Mouse (Mus musculus) erythroblast, embryonic 14.5 days (primary cell): ENCODE measurements around the gene Slc5a11. TPM values are rescaled to one million over a fixed set of nuclear protein-coding genes. Genes with fewer than 3 reads are reported as not detected.

ENCODE experiments used
- H3K27me3 ChIP-seq: 2 replicates; pipeline ENCODE4 v1.6.1; 2012; ENCODE audit warnings: inconsistent platforms; ENCODE audit not compliant: control insufficient read depth
- H3K36me3 ChIP-seq: 2 replicates; pipeline ENCODE4 v1.6.1; 2012; ENCODE audit warnings: mild to moderate bottlenecking, inconsistent platforms; ENCODE audit not compliant: control insufficient read depth
- H3K4me1 ChIP-seq: 2 replicates; pipeline ENCODE4 v1.6.1; 2012; ENCODE audit warnings: inconsistent platforms; ENCODE audit not compliant: control insufficient read depth
- H3K4me3 ChIP-seq: replicated peaks from 2 replicates; pipeline ENCODE3; 2012; ENCODE audit warnings: moderate library complexity, mild to moderate bottlenecking, inconsistent platforms
- H3K9me3 ChIP-seq: 2 replicates; pipeline ENCODE4 v1.6.1; 2012; ENCODE audit warnings: low read length, inconsistent platforms, mixed read lengths; ENCODE audit not compliant: control insufficient read depth
- GATA1 ChIP-seq: IDR thresholded peaks from 2 replicates; pipeline ENCODE4 v1.6.1; 2012; ENCODE audit warnings: low read length, inconsistent platforms, mixed read lengths
- TAL1 ChIP-seq: IDR thresholded peaks from 3 replicates; pipeline ENCODE4 v1.6.1; 2012; ENCODE audit warnings: low read length, inconsistent platforms, mixed read lengths
- polyA plus RNA-seq: library from polyadenylated mRNA; stranded (reverse); fragments of >175 nt; gene quantifications from 2 replicates; pipeline ENCODE4 v1.2.3, GENCODE M21; 2012

Gene Slc5a11
- polyA plus RNA-seq: not detected in 2 replicates

- TF ChIP-seq GATA1 (no peak), TAL1 (no peak)
- no peaks in the 10 kb centered on the region for H3K9me3 ChIP-seq
- peaks cover 4% of the 10 kb centered on the region for H3K4me1 ChIP-seq
- no peak within 1 kb of the TSS for H3K4me3 ChIP-seq
- no peaks in the 10 kb centered on the region for H3K36me3 ChIP-seq
- no peaks in the 10 kb centered on the region for H3K27me3 ChIP-seq
These were observed at the start of gene Slc5a11 for GRCm38 (mm10) chr7:123214365-123215075. TSS of gene Slc5a11 (plus strand) at chr7:123214780.

DNA sequence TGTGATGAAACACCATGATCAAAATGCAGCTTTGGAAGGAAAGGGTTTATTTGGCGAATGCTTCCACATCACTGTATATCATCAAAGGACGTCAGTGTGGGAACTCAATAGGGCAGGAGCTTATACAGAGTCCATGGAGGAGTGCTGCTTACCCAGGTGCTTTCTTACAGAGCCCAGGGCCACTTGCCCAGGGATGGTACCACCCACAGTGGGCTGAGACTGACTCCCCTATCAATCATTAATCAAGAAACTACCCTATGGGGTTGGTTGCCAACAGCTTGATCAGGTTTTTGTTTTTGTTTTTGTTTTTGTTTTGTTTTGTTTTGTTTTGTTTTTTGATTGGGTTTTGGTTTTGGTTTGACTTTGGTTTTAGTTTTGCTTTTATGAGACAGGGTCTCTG is 47.1 kb upstream of the Slc5a11 start:
- Histone ChIP-seq H3K36me3 (peaks cover 99% of the 10 kb centered on the region), H3K4me1 (no peaks in the 10 kb centered on the region), H3K27me3 (no peaks in the 10 kb centered on the region), H3K9me3 (no peaks in the 10 kb centered on the region), H3K4me3 (no peak overlapping the region)
- TF ChIP-seq GATA1 (no peak), TAL1 (no peak)

- H3K4me3 ChIP-seq: no peak overlapping the region
- TF ChIP-seq TAL1 (no peak), GATA1 (no peak)
- no peaks in the 10 kb centered on the region for H3K9me3 ChIP-seq
- no peaks in the 10 kb centered on the region for H3K4me1 ChIP-seq
- H3K27me3 ChIP-seq: no peaks in the 10 kb centered on the region
- peaks cover 99% of the 10 kb centered on the region for H3K36me3 ChIP-seq
These were observed 45.0 kb upstream of the Slc5a11 start for GRCm38 (mm10) chr7:123169618-123170017.

DNA sequence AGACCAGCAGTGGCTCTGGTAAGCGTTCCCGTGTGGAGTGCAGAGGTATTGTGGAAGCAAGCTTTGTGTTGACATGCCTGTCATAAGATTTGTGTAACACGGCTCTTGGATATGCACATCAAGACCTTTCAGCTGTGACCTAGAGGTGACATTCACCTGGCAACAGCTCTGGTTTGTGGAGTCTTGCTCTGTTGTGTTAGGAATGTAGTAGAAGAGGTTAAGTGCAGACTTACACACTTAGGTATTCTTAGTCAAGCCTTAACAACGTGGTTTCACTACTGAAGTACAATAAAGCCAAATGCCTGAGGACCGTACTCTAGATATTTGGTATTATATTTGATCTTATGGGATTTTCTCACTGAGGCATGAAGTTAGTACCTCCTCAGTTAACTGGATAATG is 42.5 kb upstream of the Slc5a11 start:
- no peaks in the 10 kb centered on the region for H3K27me3 ChIP-seq
- H3K4me1 ChIP-seq: no peaks in the 10 kb centered on the region
- H3K4me3 ChIP-seq: no peak overlapping the region
- H3K36me3 ChIP-seq: peaks cover 95% of the 10 kb centered on the region
- TF ChIP-seq GATA1 (no peak), TAL1 (no peak)
- no peaks in the 10 kb centered on the region for H3K9me3 ChIP-seq

- Histone ChIP-seq H3K9me3 (no peaks in the 10 kb centered on the region), H3K4me3 (no peak overlapping the region), H3K4me1 (no peaks in the 10 kb centered on the region), H3K27me3 (no peaks in the 10 kb centered on the region), H3K36me3 (peaks cover 95% of the 10 kb centered on the region)
- no peak for TF ChIP-seq GATA1
- TF ChIP-seq TAL1: no peak
These were observed 37.4 kb upstream of the Slc5a11 start for GRCm38 (mm10) chr7:123177215-123177614.

- peaks cover 98% of the 10 kb centered on the region for H3K36me3 ChIP-seq
These were observed 32.5 kb upstream of the Slc5a11 start for GRCm38 (mm10) chr7:123181787-123182701.

DNA sequence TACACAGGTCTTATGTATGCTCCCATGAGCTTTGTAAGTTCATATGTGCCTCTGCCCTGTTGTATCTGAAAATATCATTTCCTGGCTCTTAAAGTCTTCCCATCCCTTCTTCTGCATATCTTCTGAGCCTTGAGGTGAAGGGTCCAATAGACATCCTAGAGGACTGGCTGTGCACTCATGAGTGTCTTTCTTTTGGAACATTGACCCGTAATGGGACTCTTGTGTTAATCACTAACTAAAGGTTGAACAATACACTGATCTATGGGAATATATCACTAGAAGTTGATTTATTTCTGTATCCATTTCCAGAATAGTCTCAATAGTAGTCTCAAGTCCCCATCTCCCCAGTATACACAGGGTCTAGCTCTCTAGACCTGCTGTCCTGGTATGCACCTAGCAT is 29.7 kb upstream of the Slc5a11 start:
- Histone ChIP-seq H3K27me3 (no peaks in the 10 kb centered on the region), H3K4me3 (no peak overlapping the region), H3K36me3 (peaks cover 100% of the 10 kb centered on the region), H3K9me3 (no peaks in the 10 kb centered on the region), H3K4me1 (no peaks in the 10 kb centered on the region)
- TF ChIP-seq TAL1 (no peak), GATA1 (no peak)

More at GRCm38 (mm10) chr7:123181787-123182701, 32.5 kb upstream of the Slc5a11 start:
- Histone ChIP-seq H3K4me1 (no peaks in the 10 kb centered on the region), H3K27me3 (no peaks in the 10 kb centered on the region), H3K4me3 (no peak overlapping the region), H3K9me3 (no peaks in the 10 kb centered on the region)
- TF ChIP-seq GATA1: no peak
- TF ChIP-seq TAL1: no peak

- H3K36me3 ChIP-seq: peaks cover 100% of the 10 kb centered on the region
- no peak for TF ChIP-seq GATA1
- no peak for TF ChIP-seq TAL1
- H3K4me3 ChIP-seq: no peak overlapping the region
- no peaks in the 10 kb centered on the region for H3K4me1 ChIP-seq
- H3K27me3 ChIP-seq: no peaks in the 10 kb centered on the region
- H3K9me3 ChIP-seq: no peaks in the 10 kb centered on the region
These were observed 28.1 kb upstream of the Slc5a11 start for GRCm38 (mm10) chr7:123186463-123186862.

DNA sequence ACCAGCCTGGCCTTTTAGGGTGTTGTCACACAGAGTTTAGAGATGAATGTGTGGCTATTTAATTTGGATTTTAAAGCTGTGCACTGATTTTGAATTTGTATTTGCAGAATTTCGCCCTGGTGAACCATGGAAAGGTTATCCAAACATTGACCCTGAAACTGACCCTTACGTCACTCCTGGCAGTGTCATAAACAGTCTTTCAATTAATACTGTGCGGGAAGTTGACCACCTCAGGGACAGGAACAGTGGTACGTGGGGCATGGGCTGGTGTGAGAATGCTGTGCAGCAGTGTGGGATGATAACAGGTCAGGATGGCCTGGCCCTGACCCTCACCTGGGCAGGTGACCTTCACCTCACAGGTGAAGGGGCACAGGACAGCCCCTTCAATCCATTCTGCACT is 27.3 kb upstream of the Slc5a11 start:
- TF ChIP-seq GATA1 (no peak), TAL1 (no peak)
- no peaks in the 10 kb centered on the region for H3K27me3 ChIP-seq
- no peaks in the 10 kb centered on the region for H3K4me1 ChIP-seq
- no peaks in the 10 kb centered on the region for H3K9me3 ChIP-seq
- no peak overlapping the region for H3K4me3 ChIP-seq
- H3K36me3 ChIP-seq: peaks cover 100% of the 10 kb centered on the region
